Comparison of ENCODE assay signal across 27 mouse cellular contexts in genomic region chr10:71657525-71657924, GRCm38 (mm10).
"Had no signal": no experiment of that assay in that cellular context is flagged by ENCODE, and none has a peak within 500 bp of the region (broad histone marks: within the 10 kb centered on the region; RNA-seq: fewer than 3 reads in every experiment).

No protein-coding gene starts in this region.

- H3K27me3 ChIP-seq: embryonic facial prominence, embryonic 12.5 days; embryonic facial prominence, embryonic 13.5 days; embryonic facial prominence, embryonic 15.5 days; forebrain, embryonic 12.5 days; forebrain, embryonic 13.5 days; forebrain, embryonic 15.5 days had no signal

- H3K9me3 ChIP-seq: embryonic facial prominence, embryonic 10.5 days; embryonic facial prominence, embryonic 12.5 days; embryonic facial prominence, embryonic 13.5 days; embryonic facial prominence, embryonic 15.5 days; forebrain, embryonic 10.5 days; forebrain, embryonic 12.5 days; forebrain, embryonic 13.5 days; forebrain, embryonic 15.5 days had no signal

- H3K27ac ChIP-seq: embryonic facial prominence, embryonic 10.5 days; embryonic facial prominence, embryonic 12.5 days; embryonic facial prominence, embryonic 15.5 days; forebrain, embryonic 10.5 days; forebrain, embryonic 12.5 days; forebrain, embryonic 13.5 days; forebrain, embryonic 15.5 days; gastrocnemius, adult 2 months; heart, adult 2 months had no signal

- H3K36me3 ChIP-seq: embryonic facial prominence, embryonic 10.5 days; embryonic facial prominence, embryonic 12.5 days; embryonic facial prominence, embryonic 13.5 days; embryonic facial prominence, embryonic 15.5 days; forebrain, embryonic 10.5 days; forebrain, embryonic 12.5 days; forebrain, embryonic 15.5 days had no signal

- H3K9ac ChIP-seq: embryonic facial prominence, embryonic 12.5 days; embryonic facial prominence, embryonic 13.5 days; embryonic facial prominence, embryonic 15.5 days; forebrain, embryonic 12.5 days; forebrain, embryonic 13.5 days; forebrain, embryonic 15.5 days had no signal

- ATAC-seq: forebrain, embryonic 13.5 days; forebrain, embryonic 14.5 days; forebrain, embryonic 15.5 days; forebrain, embryonic 16.5 days had no signal

- H3K4me1 ChIP-seq: embryonic facial prominence, embryonic 10.5 days; embryonic facial prominence, embryonic 12.5 days; embryonic facial prominence, embryonic 13.5 days; embryonic facial prominence, embryonic 15.5 days; forebrain, embryonic 10.5 days; forebrain, embryonic 12.5 days; forebrain, embryonic 13.5 days; forebrain, embryonic 15.5 days had no signal

- DNase-seq: cerebellum, adult 2 months; cerebellum, adult 8-10 months; cerebellum, adult 9-10 months; cerebellum, adult 9-11 months; cerebellum, postnatal 10 days; cerebellum, postnatal 14 days; cerebellum, postnatal 25 days; cerebellum, postnatal 36 days; embryo, embryonic 11 days; gastrocnemius, adult 2 months; gastrocnemius, postnatal 10 days; gastrocnemius, postnatal 14 days; gastrocnemius, postnatal 25 days; gastrocnemius, postnatal 36 days; heart, adult 18-20 months; heart, adult 2 months had no signal

- H3K4me2 ChIP-seq: embryonic facial prominence, embryonic 12.5 days; embryonic facial prominence, embryonic 13.5 days; embryonic facial prominence, embryonic 15.5 days; forebrain, embryonic 12.5 days; forebrain, embryonic 13.5 days; forebrain, embryonic 15.5 days had no signal

- H3K4me3 ChIP-seq: embryonic facial prominence, embryonic 10.5 days; embryonic facial prominence, embryonic 12.5 days; embryonic facial prominence, embryonic 13.5 days; embryonic facial prominence, embryonic 15.5 days; erythroblast, embryonic 14.5 days; forebrain, embryonic 10.5 days; forebrain, embryonic 12.5 days; forebrain, embryonic 13.5 days; forebrain, embryonic 15.5 days; gastrocnemius, adult 2 months; heart, adult 2 months had no signal
